Mouse (Mus musculus): ENCODE measurements around the gene Fate1. TPM values are rescaled to one million over a fixed set of nuclear protein-coding genes. Genes with fewer than 3 reads are reported as not detected.

The Fate1 gene
- polyA plus RNA-seq (2014; fragmentation: Illumina TruSeq; extraction: RNeasy Lipid Tissue Mini Kit (QIAGEN cat#74804); ENCODE audit: low read depth, low replicate concordance) = not detected

DNA sequence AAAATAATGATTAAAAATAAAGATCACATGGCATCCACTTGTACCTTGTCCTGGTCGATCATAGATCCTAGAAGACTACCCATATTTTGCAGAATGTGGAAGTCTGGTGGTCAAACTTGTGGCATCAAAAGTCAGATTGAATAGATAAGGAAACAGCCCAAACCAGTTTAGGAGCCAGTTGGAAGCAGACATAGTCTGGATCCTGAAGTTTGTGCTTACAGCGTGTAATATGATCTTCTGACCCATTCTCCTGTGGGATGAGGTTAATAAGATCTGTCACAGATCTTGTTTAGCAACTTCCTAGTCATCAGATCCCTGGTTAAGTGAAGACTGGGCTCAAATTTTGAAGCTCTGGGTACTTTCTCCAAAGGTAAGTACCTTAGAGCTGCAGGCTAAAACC is at the start of gene Fate1:
Fate1 (plus strand) TSS at position 301 of the 400 bp plus-strand sequence.

DNA sequence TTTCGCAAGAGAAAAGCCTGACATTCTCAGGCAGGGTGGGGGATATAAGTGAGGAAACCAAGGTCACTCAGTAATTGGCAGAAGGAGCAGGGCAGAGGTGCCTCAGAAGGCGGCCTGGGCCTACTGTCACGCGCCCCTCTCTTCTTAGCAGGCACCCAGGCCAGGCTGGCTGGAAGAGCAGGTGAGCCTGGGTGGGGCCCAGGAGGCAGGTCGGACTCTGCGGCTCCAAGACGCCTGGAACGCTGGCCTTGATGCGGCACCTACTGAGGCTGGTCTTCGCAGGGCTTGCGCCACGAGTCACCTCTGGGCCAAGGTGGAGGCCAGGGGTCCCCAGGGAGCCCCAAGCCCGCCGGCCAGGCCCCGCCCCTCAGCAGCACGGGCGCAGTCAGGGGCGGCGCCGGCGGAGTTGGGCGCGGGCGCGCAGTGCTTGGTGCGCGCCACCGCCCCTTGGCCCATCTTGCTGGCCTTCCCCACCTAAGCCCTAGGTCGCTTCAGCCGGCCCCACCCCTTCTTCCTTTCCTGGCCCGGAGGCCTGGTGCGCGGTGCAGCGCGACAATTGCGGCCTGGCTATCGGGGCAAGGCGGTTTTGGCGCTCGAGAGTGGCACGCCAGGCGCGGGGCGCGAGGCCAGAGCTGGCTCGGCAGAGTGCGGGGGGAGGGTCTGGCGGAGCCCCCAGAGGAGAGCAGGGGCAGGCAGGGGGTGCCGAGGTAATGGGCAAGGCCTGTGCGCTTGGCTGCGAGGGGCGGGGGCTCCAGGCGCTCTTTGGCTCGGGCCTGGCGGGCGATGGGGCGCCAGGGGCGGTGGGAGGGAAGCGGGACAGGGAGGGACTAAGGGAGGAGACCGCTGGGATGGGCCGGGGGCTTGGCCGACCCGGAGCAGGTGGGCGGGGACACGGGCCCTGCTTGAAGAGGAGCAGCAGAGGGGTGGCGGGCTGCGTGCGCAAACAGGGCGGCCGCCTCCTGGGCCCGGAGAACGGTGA is 10.4 kb upstream of the Fate1 start, which contains the start of gene Prrg3:
Prrg3 (plus strand) TSS at position 552 of the 979 bp plus-strand sequence.

DNA sequence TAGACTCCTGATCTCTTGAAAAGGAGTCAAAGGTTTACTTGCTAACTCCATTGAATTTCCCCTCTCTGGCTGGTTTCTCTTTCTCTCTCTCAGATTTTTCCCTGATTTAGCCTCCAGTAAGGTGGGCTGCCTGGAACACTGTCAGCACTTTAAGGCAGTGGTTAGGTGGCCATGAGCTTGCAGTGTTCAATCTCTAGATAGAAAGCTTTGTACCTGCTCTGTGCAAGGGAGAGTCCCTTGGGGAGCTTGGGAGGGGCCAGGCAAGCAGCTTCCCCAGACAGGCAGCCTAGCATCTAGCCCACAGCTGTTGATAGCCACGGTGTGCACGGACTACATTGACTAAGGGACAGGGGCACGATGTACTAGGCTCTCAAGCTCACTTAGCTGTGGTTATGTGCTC is 18.8 kb downstream of the Fate1 start, which contains the start of gene Cnga2:
Cnga2 (plus strand) TSS at position 301 of the 400 bp plus-strand sequence.

Other genes starting within 250 kb of the Fate1 start
- 61.6 TPM for gene Vma21, start 157.1 kb upstream of the Fate1 start, polyA plus RNA-seq (2014; fragmentation: Illumina TruSeq; extraction: RNeasy Lipid Tissue Mini Kit (QIAGEN cat#74804); ENCODE audit: low read depth, low replicate concordance)
- not detected for gene Gm1141, start 52.0 kb upstream of the Fate1 start, polyA plus RNA-seq (2014; fragmentation: Illumina TruSeq; extraction: RNeasy Lipid Tissue Mini Kit (QIAGEN cat#74804); ENCODE audit: low read depth, low replicate concordance)
- 0.50 TPM for gene Prrg3, start 10.4 kb upstream of the Fate1 start, polyA plus RNA-seq (2014; fragmentation: Illumina TruSeq; extraction: RNeasy Lipid Tissue Mini Kit (QIAGEN cat#74804); ENCODE audit: low read depth, low replicate concordance)
- not detected for gene Cnga2, start 18.9 kb downstream of the Fate1 start, polyA plus RNA-seq (2014; fragmentation: Illumina TruSeq; extraction: RNeasy Lipid Tissue Mini Kit (QIAGEN cat#74804); ENCODE audit: low read depth, low replicate concordance)
- gene Magea4, start 249.0 kb downstream of the Fate1 start, polyA plus RNA-seq (2014; fragmentation: Illumina TruSeq; extraction: RNeasy Lipid Tissue Mini Kit (QIAGEN cat#74804); ENCODE audit: low read depth, low replicate concordance) = not detected